Mouse (Mus musculus): Measurements from ENCODE around the gene C2cd2l.
A peak's percentile ranks its signal among the peaks of the same experiment; 100 is the strongest.
"Not testable (repeated sequence)": the region's sequence is repeated elsewhere in the genome, so short reads cannot be mapped to it uniquely, and the experiment has no call there.

The C2cd2l gene

DNA sequence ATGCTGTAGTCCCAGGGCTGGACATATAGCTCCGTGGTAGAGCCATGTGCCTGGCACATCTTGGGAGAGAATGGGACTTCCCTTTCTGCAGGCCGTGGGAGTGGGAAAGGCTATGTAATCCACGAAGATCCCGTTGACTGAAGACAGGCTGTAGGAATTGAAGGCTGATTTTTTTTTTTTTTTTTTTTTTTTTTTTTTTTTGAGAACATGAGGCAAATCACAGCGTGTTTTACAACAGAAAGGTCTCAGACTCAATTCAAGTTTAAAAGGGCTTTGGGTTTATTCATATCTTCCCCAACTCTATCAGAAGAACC, 16.0 kb upstream of the C2cd2l start:
- no peak for DNase-seq (ENCODE audit: low spot score)

DNA sequence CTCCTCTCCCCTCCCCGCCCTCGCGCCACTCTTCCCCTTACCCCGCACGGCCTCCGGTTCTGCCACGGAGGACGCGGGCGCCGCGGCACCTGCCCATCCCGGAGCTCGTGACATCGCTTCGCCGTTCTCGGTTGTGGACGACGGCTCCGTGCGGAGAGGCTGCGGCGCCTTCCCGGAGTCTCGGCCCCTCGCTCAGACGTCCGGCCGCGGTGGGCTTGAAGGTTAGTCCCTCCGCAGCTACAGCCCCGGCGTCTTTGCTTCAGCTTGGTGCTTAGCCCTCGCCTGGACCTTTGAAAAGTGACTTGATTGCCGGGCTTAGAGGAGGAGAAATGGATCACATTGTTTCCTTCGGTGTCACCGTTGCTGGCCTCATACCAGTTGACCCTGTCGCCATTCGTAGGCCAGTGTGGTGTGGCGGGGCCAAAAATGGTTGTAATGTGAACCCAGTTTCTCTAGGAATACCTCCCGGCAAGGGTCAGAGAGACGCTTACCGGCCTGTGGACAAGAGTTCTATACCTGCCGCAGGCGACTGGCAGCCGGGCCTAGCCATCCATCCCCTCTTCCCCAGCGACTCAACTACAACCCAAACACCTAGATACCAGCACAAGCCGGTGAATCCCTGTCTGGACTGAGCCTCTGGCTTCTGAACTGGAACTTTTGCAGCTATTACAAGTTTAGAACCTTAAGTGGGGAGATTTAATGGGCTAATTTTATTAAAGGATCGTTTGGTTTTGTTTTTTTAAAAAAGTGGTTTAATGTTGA, 15.4 kb upstream of the C2cd2l start:
- peak; percentile 41 for DNase-seq (ENCODE audit: low spot score)

DNA sequence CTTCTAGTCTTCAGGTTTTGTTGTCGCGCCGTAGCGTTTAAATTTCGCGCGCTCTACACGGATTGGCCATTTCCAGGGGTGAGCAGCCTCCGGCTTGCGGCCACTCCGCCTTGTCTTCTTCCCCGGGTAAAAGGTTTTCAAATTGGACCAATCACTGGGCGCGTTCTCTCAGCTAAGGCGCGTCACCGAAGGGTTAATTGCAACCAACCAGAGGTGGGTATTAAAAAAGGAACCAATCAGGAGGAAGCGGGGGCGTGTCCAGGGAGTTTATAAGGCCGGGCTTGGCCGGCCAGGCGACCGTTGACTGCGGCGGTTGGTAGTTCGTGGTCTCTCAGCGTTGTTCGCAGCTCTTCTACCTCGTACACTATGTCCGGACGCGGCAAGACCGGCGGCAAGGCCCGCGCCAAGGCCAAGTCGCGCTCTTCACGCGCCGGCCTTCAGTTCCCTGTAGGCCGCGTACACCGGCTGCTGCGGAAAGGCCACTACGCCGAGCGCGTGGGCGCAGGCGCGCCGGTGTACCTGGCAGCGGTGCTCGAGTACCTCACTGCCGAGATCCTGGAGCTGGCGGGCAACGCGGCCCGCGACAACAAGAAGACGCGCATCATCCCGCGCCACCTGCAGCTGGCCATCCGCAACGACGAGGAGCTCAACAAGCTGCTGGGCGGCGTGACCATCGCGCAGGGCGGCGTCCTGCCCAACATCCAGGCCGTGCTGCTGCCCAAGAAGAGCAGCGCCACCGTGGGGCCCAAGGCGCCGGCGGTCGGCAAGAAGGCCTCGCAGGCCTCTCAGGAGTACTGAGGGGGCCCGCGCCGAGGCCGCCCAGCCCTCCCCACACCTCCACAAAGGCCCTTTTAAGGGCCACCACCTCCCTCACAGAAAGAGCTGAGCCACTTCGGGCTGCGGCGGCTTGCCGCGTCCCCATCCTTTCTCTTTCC, 14.6 kb upstream of the C2cd2l start, which contains the start of gene H2afx:
Gene H2afx, plus strand, starts transcription at position 299 of the 935 bp plus-strand sequence.
- DNase-seq (ENCODE audit: low spot score) = peak; percentile 100

DNA sequence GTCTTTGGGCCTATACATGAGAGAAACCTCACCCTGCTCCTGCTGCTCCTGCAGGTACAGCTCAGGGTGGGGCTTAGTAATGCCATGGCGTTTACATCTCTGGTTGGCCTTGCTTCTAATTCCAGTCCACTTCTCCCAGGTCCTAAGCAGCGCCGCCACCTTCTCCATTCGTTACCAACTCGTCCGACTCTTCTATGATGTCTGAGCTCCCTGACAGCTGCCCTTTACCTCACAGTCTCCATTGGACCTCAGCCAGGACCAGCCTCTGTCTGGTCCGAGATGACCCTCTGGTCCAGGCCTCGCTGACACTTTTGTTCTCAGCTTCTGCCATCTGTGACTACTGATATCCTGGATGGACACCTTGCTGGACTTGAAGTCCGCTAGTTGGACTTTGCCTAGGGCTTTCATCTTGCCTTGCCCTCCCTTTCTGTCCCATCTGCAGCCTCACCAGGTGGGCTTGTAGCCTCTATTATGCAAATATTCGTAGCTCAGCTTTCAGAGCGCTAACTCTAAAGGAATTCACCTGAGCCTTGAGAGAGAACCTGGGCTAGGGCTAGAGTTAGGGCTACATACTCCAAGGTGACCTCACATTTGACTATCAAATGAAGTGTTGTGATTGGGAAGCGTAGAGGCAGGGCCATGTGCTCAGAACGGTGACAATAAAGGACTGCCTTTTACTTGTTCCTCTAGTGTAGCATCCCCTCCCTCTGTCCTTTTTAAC, 13.0 kb upstream of the C2cd2l start:
- no peak for DNase-seq (ENCODE audit: low spot score)

DNA sequence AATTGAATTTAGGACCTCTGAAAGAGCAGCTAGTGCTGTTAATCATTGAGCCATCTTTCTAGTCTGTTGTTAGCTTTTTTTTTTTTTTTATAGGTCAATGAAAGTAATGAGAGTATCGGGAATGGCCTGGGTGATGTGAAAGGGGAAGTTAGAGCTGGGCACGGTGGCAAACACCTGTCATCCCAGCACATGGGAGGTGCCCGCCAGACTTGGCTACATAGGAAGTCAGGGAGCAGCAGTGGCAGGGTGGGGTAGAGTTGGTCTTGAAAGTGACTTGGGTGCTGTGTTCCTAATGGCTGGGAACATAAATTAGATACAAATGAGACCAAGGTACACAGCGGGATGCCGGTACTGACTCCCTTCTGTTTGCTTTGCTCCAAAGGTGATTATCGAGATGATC, 10.7 kb upstream of the C2cd2l start:
- no peak for DNase-seq (ENCODE audit: low spot score)

DNA sequence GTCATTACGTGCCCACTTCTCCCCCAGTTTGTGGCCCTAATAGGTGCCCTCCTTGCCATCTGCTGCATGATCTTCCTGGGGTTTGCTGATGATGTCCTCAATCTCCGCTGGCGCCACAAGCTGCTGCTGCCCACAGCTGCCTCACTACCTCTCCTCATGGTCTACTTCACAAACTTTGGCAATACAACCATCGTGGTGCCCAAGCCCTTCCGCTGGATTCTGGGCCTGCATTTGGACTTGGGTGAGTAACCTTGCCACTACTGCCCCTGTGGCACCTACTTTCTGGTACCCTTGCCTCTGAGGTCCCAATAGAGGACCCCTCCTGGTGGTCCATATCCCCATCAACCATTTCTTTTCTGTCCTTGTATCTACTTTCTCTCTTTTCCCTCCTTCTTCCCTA, 7.8 kb upstream of the C2cd2l start:
- no peak for DNase-seq (ENCODE audit: low spot score)

DNA sequence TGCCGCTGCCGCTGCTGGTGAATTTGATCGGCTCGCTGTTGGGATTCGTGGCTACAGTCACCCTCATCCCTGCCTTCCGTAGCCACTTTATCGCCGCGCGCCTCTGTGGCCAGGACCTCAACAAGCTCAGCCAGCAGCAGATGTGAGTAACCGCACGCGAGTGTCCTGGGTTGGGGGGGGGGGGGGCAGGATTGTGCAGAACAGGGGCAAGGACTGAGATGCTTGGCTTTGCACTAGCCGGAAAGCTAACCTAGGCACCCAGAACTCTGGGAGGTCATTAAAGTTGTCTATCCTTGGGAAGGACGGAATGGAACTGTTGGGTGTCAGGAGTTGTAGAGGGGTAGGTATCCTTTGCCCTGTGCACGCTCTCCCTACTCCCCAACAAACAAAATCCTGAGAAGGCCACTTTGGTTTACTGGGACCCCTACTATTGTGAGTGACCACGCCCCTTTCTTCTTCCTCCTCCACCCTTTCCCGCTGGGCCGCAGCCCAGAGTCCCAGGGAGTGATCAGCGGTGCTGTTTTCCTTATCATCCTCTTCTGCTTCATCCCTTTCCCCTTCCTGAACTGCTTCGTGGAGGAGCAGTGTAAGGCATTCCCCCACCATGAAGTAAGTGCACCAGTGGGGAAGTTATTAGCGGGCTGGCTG, 7.1 kb upstream of the C2cd2l start:
- peak; percentile 57 for DNase-seq (ENCODE audit: low spot score)

DNA sequence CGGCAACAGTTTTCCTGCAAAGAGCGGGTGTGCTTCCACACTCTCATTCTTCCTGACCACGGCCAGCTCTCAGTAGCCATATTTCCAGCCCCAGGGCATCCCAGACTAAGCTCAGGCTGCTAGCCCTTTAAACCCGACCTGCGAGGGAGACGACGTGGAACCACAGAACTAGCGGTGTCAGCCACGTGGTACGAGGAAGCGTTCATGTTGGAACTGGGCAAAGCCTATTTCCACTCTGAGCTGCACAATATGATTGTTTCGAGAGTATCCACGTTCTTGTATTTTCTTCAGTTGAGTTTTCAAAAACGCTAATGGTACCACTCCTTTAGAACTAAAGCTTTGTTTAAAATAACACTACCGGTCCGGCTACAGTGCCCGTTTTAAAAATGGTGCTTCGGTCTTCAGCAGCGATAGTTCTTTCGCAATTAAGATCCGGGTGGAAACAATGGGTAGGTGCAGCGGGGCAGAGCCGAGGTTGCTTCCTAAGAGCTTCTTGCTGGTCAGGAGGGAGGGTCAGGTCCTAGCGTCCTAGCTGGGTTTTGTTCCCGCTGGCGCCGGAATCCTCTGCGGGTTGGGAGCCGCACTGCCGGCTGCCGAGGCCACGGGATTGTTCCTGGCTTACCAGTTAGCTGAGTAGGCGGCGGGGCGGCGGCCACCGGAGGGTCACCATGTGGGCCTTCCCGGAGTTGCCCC, 6.4 kb upstream of the C2cd2l start:
- peak; percentile 84 for DNase-seq (ENCODE audit: low spot score)

DNA sequence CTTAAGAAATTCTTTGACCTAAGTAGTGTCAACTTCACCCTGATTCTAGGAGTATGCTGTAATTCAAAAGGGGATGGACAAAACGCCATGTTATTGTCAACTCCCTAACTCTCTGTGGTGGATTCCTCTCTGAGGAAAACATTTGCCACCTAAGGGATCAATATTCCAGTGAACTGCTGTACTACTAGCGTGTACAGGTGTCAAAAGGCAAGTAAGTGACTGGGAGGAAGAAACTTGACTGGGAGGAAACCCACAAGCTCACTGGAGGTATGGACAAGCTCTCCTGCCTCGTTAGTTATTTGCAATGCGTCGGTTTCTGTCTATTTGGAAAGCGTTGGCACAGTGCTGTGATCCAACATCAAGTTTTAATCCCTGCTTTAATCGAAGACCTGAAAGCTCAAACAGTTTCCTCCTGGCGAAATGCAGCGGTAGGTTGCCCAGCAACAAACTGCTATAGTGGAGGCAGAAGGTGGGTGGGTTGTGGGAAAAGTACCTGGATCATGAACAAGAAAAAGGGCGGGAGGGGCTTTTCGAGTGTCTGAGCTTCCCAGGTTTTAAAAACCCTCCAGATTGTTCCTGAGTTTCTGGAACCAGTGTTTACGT, 5.8 kb upstream of the C2cd2l start, which contains the start of gene Dpagt1:
Gene Dpagt1, plus strand, starts transcription at position 252 of the 603 bp plus-strand sequence.
- no peak for DNase-seq (ENCODE audit: low spot score)

DNA sequence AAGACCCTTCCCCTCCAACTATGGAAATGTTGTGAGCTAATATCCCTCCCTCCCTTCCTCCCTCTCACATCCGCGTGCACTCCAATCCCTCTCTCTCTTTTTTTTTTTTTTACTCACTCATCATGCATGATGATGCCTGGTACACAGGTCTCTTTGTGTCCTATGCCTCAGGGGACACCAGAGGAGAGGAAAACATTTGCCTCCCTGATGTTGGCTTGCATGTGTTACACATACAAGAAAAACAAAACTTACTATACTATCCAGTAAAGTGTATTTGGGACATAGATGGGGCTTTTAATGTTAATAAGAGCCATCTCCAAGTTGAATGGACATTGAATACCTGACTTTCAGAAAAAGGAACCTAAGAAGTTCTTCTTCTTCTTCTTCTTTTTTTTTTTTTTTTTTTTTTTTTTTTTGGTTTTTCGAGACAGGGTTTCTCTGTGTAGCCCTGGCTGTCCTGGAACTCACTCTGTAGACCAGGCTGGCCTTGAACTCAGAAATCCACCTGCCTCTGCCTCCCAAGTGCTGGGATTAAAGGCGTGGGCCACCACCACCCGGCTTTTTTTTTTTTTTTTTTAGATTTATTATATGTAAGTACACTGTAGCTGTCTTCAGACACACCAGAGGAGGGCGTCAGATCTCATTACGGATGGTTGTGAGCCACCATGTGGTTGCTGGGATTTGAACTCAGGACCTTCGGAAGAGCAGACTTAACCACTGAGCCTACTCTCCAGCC, 5.1 kb upstream of the C2cd2l start:
- not testable (repeated sequence) for DNase-seq (ENCODE audit: low spot score)

DNA sequence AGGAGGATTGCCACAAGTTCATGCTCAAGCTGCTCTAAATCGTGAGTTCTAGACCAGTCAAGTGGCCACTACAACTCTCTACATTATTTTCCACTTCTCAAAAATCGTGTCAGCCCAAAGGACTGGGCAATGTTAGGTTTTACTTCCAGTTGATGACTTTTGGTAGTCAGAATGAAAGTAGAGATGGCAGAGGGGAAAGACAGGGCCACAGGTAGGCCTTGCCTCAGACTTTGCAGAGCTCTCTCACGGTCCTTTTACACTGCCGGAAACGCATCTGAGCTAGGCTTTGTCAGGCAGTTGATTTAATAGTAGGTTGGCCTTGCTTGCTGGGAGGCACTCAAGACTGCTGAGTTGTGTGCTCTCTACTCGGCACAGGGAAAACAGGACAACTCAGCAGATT, 4.1 kb upstream of the C2cd2l start:
- no peak for DNase-seq (ENCODE audit: low spot score)

DNA sequence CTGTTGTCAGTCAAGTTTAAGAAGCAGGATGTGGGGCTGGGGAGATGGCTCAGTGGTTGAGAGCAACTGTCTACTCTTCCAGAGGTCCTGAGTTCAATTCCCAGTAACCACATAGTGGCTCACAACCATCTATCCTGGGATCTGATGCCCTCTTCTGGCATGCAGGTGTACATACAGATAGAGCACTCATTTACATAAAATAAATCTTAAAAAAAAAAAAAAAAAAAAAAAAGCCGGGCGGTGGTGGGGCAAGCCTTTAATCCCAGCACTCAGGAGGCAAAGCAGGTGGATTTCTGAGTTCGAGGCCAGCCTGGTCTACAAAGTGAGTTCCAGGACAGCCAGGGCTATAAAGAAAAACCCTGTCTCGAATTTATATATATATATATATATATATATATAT, 3.6 kb upstream of the C2cd2l start:
- not testable (repeated sequence) for DNase-seq (ENCODE audit: low spot score)

DNA sequence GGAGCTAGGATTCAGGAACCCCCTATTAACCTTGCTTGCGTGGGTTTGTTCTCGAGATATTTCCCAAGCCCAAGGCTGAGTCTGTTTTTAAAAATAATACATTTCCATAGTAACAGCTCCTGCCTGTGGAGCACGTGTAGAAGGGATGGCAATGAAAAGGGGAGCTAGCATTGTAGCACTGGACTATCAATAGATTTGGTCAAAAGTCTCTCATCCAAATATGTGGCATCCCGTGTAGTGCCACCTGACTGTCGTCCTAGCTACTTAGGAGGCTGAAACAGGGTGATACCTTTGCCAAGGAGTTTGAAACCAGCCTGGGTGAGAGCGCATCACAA, 681 bp upstream of the C2cd2l start:
- DNase-seq (ENCODE audit: low spot score) = no peak

DNA sequence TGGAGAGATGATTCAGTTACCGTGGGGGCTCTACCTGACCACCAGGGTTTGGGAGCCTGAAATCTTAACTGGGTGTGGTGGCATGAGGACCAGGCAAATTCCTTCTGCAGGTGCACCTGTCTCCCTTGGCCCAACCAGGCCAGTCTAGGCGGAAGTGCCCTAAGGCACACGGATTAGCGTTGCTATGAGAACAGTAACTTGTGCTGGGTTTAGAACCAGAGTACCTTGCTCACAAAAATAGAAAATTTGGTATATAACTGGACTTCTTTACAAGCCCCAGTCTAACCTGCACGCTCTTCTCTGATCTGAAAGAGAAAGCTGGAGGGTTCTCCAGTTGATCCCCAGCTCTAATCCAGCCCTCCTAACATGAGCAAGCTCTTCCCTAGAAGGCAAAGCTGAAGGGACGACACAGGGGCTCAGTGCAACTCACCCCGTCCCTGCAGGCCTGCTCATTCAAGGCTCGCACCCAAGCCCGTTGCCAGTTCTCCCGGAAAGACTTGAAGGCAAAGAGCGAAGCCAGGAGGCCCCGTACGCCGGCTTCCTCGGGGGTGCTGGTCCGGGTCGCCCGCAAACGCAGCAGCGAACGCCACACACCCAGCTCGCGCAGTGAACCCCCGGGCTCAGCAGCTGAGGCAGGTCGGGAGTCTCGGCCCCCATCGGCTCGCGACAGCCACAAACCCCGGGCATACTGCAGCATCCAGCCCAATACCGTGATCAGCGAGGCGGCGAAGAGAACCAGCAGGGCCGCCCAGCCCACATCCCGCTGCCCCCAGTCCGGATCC, 789 bp downstream of the C2cd2l start:
- no peak for DNase-seq (ENCODE audit: low spot score)

DNA sequence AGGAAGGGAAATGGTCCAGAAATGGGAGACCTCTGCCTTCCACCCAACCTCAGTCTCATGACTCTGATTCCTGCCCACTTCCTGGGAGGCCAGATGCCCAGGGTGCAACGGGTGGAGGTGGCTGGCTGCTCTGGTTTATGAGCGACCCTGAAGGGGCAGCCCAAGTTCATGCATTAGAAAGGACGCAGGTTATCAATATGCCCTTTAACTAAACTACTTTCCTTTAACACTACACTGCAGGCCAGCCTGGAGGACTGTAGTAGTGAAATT, 1.3 kb downstream of the C2cd2l start:
- no peak for DNase-seq (ENCODE audit: low spot score)

DNA sequence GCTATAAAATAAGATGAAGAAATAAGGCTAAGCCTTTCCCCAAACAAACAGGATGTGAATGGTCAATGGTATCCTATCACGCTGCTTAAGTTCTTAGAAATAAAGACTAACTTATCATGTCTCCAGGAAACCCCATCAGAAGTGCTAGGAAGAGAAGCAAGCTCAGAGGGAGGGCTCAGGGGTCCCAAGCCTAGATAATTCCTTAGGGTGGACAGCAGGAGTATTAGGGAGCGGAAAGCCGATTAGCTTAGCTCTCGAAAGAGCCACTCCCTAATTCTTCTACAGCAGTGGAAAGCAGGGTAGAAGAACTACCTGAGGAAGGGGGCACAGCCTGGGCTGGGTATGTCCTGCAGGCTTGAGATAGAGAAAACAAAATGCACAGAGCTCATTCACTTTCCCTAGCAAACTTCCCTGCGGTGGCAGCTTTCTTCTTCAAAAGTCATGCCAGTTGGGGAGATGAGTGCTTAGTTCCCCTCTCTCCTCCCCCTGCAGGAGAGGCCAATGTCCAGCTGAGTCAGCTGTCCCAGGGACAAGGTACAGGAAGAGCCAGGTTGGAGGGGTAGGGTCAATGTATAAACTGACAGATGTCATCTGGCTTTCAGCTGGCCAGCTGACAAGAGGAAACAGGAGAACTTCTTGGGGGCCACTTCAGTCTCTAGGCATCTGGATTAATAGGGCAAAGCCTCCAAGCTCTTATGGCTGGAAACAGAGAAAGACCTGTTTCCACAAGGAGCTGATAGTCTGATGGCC, 1.8 kb downstream of the C2cd2l start:
- no peak for DNase-seq (ENCODE audit: low spot score)

DNA sequence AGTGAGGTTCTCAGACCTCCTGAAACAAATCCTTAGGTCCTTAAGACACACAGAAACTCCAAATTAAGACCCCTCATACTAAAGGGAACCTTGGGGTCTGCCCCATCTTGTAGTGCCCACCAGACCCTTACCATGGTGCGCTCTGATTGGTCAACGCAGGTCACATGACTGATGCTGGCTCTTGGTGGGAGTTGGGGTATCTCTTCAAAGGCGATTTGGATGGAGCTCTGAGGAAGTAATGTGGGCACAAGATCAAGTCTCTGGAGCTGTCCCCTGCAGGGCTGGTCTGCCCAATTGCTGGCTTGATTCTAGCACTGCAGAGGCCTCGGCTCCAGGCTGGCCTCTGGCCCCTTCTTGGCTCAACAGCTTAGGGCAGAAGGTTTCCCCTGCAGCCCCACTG, 2.6 kb downstream of the C2cd2l start:
- DNase-seq (ENCODE audit: low spot score) = no peak

DNA sequence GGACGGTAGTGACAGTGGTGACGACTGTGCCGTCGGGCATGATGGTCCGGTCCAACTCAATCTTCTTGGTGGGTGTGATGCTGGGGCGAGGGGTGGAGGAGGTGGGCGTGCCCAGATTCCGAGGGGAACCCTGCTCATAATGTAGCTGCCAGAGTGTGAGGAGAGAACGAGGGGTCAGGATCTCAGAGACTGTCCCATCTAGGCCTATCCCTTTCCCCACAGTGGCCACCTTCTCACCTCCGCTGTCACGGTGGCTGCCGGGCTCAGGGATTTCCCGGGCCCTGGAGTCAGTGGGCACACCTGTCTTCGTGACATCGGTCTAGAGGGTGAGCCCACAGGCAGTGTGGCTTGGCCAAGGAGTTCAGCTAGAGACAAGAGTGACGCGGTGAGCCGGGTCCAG, 5.2 kb downstream of the C2cd2l start:
- DNase-seq (ENCODE audit: low spot score) = no peak

DNA sequence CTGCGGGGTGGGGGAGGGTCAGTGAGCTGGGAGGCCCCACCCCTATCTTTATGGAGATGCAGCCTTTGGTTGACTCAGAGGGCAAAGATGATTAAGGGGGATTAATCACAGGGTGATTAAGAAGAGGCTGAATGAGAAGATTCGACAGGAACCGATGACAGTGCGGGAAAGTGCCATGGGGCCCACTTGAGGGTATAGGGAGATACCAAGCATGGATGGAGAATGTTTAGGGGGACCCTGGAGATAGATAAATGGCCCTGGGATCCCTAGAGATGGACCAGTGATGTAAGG, 5.9 kb downstream of the C2cd2l start:
- no peak for DNase-seq (ENCODE audit: low spot score)
